Mouse (Mus musculus) gastrocnemius, postnatal 4 days (tissue): ENCODE data around the gene Syne1. TPM values are rescaled to one million over a fixed set of nuclear protein-coding genes. Genes with fewer than 3 reads are reported as not detected.

Experiments
- DNase-seq, 2 experiments: peaks; one replicate each; pipeline ENCODE4 v3.0.0; 2021 to 2022; ENCODE audit warnings: low spot score in 2 of 2, mixed read lengths in 2 of 2
- total RNA-seq, 2 experiments: library from RNA; stranded (reverse); gene quantifications; 2 replicates each; pipeline ENCODE4 v1.2.3; 2021

Gene Syne1
- total RNA-seq, 2 experiments from 2014 or later = 87.0 to 87.9 TPM

DNA sequence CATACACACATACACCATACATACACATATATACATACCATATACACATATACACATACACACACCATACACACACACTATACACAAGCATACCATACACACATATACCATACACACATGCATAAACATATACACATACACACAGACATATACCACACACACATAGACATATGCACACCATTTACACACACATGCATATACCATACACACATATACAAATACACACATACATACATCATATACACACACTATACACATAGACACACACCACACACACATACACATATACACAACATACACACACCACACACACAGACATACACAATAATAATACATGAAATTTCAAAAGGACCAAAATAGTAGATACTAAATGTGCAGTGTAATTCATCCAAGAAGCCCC lies 539.3 kb downstream of the Syne1 start:
- DNase-seq = no peak

GRCm38 (mm10) chr10:5008795-5009366 lies 542.4 kb downstream of the Syne1 start:
- no peak for DNase-seq

GRCm38 (mm10) chr10:4996592-4996991 lies 554.7 kb downstream of the Syne1 start:
- DNase-seq = no peak

GRCm38 (mm10) chr10:4993802-4994201 lies 557.5 kb downstream of the Syne1 start:
- DNase-seq = no peak

DNA sequence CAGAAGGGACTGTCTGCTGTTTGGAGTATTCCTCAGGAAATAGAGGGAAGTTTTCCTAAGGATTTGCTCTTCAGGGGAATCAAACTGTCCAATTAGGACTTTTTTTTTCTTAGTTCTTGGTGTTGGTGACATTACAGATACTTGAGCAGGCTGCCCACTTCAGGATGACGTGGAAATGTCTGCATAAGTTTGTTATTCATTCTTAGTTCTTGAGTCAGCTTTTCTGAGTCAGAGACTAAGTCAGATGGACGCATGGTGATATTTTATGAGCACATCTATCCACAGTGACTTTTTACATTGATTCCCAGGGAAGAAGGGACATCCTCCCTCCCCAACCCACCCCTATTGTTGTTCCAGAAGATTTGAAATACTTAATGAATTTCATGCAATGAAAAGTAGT lies 567.4 kb downstream of the Syne1 start:
- DNase-seq = no peak

- DNase-seq = no peak
Measured at GRCm38 (mm10) chr10:4977374-4977773, 573.9 kb downstream of the Syne1 start.

GRCm38 (mm10) chr10:4976557-4976956 lies 574.7 kb downstream of the Syne1 start:
- DNase-seq = no peak

DNA sequence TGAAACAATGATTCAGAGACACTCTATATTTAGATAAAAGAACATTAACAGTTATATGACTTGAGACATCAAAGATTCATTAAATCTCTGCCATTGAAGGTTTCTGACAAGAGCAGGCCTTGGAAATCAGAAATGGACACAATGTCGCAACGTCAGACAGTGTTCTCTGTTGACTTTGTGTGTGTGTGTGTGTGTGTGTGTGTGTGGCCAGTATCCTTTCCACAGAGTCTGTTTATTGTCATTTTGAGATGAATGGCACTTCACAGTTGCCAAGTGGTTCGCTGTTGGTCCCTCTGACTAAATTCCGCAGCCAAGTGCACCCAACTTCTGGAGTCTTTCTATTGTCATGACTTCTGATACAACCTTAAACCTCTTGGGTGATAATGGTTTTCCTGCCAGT lies 577.0 kb downstream of the Syne1 start:
- no peak for DNase-seq

- no peak for DNase-seq
Measured at GRCm38 (mm10) chr10:4972026-4972425, 579.3 kb downstream of the Syne1 start.

DNA sequence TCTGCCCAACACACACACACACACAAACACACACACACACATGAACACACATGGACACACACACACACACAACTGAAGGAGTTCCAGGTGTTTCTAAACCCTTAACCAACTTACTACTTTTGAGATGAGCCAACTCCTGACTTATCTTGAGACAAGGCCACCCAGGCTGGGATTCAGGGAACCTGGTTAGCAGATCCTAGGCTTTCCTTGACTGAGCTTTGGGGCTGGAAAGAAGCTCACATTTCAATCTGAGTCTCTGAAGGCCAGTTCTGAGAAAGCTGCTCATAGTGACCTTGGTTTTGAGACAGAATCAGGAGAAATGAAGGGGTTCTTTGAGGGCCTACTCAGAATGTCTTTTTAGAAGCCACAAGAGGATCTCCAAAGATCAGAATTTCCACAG lies 579.7 kb downstream of the Syne1 start:
- DNase-seq = no peak

DNA sequence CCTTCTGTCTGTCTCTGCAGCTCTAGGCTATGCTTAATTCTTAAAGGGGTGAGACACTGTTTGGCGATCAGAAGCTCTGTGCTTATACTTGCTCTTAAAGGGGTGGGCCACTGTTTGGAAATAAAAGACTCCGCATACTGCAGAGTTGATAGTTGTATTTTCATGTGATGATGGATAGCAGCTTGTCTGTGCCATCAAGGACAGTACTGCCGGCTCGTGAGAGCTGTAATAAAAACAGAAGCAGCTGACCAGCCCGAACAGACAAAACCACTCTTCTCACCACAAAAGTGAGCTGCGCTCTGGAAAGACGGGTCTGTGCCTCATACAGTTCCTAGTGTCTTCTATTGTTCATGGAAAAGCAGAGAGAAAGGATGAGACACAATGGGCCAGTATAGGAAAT lies 580.1 kb downstream of the Syne1 start:
- DNase-seq = no peak

Other genes with a start within 250 kb of the Syne1 start
- gene Myct1, start 42.3 kb upstream of the Syne1 start, total RNA-seq = 1 to 10 TPM; 7.7 to 8.0 TPM
- under 1 TPM in 1 of 2 experiments, not detected in 1; 0.10 TPM for gene Vip, start 87.7 kb upstream of the Syne1 start, total RNA-seq